Mouse (Mus musculus): ENCODE measurements around the gene Sft2d1.

- TF ChIP-seq CTCF (IDR thresholded peaks at IDR 0.05; ENCODE audit: extremely low read depth, insufficient read length, insufficient replicate concordance, low read depth, low read length) (no peak), POLR2A (IDR thresholded peaks at IDR 0.05; ENCODE audit: low read depth, low read length) (no peak)
Observed at GRCm38 (mm10) chr17:8276071-8276470, 34.8 kb upstream of the Sft2d1 start.

Data from small intestine, adult 2 months (tissue).